Mouse (Mus musculus) kidney, adult 2 months (tissue): ENCODE measurements around the gene Homez. TPM values are rescaled to one million over a fixed set of nuclear protein-coding genes. Genes with fewer than 3 reads are reported as not detected.

Experiments used
- DNase-seq: peaks from one replicate; pipeline ENCODE4 v3.0.0; 2021
- H3K27ac ChIP-seq: fragments of 200-500 bp; 2 replicates; pipeline ENCODE4 v1.5.1; 2012; ENCODE audit warnings: low read depth, low read length, control low read depth, inconsistent platforms; ENCODE audit not compliant: insufficient read depth
- H3K27me3 ChIP-seq: fragments of 200-500 bp; replicated peaks from 2 replicates; pipeline ENCODE4 v1.6.1; 2012; ENCODE audit warnings: mild to moderate bottlenecking, moderate library complexity, low read length, inconsistent platforms; ENCODE audit not compliant: control insufficient read depth, insufficient read depth
- H3K36me3 ChIP-seq: fragments of 200-500 bp; 2 replicates; pipeline ENCODE4 v1.6.1; 2012; ENCODE audit warnings: mild to moderate bottlenecking, moderate library complexity, low read length, inconsistent platforms; ENCODE audit not compliant: control insufficient read depth, insufficient read depth
- H3K4me1 ChIP-seq: fragments of 200-500 bp; 2 replicates; pipeline ENCODE4 v1.6.1; 2011; ENCODE audit warnings: low read length; ENCODE audit not compliant: control insufficient read depth, insufficient read depth
- H3K4me3 ChIP-seq: fragments of 200-500 bp; 2 replicates; pipeline ENCODE4 v1.5.1; 2011; ENCODE audit warnings: mild to moderate bottlenecking, low read depth, low read length, control low read depth; ENCODE audit not compliant: insufficient read depth
- CTCF ChIP-seq: fragments of 200-500 bp; conservative IDR thresholded peaks from 2 replicates; pipeline ENCODE4 v1.5.1; 2011; ENCODE audit warnings: low read depth, mild to moderate bottlenecking, control low read depth, low read length, moderate library complexity, mixed read lengths; ENCODE audit not compliant: insufficient read depth, insufficient read length
- POLR2A ChIP-seq: fragments of 200-500 bp; IDR thresholded peaks from one replicate; pipeline ENCODE4 v1.6.1; 2011; ENCODE audit warnings: low read depth, low read length, control low read depth
- WGBS: fragments of 180-500 bp; shearing (Covaris S2); methylation state at CpG from one replicate; pipeline ENCODE4 v1.1.7; 2018; 5-methylcytosine and 5-hydroxymethylcytosine counted together
- polyA plus RNA-seq: library from polyadenylated mRNA; depleted of rRNA; stranded (reverse); fragments of >200 nt; gene quantifications from 2 replicates; pipeline ENCODE4 v1.2.3, GENCODE M21; 2012

Gene Homez
- polyA plus RNA-seq, 1 experiment, result 9.2 TPM

DNA sequence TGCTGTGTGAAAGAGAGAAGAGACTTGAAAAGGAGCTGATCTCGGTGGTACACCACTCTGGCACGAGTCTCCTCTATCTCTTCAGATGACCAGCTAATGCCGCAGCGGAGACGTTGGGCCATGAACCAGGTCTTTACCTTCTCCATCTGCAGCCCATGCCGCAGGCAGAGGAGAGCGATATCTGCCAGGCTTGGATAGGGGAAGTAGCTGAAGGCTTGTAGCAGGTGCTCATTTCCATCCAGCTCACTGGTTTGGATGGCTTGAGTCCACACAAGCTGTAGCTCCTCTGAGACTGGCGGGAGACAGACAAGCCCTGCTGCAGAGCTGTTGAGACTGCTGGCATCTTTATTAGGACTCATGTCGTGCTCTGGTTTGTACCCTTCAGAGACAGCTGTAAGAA is 12.9 kb downstream of the Homez start:
- H3K4me1 ChIP-seq, result no peaks in the 10 kb centered on the region; the same call in 1 of the 2 replicates
- H3K4me3 ChIP-seq, result no peak overlapping the region
- 85% methylated on average over 9 of the region's 9 CpGs for WGBS
- DNase-seq, result no peak
- TF ChIP-seq POLR2A (no peak), CTCF (no peak)
- no peak overlapping the region for H3K27ac ChIP-seq
- no peaks in the 10 kb centered on the region for H3K27me3 ChIP-seq
- no peaks in the 10 kb centered on the region for H3K36me3 ChIP-seq

DNA sequence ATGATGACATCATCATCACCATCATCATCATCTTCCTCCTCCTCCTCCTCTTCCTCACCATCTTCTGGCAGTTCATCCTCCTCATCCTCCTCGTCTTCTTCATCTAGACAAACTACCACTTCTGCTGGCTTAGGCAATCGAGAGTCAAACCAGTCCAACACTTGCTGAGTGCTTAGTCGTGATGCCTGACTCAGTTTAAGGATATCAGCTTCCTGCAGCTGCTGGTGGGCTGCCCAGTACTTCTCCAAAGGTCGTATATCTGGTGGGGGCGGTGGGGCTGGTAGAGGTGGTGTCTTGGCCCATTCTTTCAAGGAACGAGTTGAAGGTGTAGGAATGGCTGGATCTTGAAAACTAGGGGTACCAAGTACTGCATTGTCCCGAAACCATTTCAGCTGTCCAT is 14.1 kb downstream of the Homez start:
- H3K4me1 ChIP-seq, result no peaks in the 10 kb centered on the region; the same call in 1 of the 2 replicates
- H3K36me3 ChIP-seq, result no peaks in the 10 kb centered on the region
- no peak overlapping the region for H3K27ac ChIP-seq
- no peak overlapping the region for H3K4me3 ChIP-seq
- TF ChIP-seq POLR2A (no peak), CTCF (no peak)
- no peak for DNase-seq
- WGBS, result 83% methylated on average over 7 of the region's 7 CpGs
- H3K27me3 ChIP-seq, result no peaks in the 10 kb centered on the region

DNA sequence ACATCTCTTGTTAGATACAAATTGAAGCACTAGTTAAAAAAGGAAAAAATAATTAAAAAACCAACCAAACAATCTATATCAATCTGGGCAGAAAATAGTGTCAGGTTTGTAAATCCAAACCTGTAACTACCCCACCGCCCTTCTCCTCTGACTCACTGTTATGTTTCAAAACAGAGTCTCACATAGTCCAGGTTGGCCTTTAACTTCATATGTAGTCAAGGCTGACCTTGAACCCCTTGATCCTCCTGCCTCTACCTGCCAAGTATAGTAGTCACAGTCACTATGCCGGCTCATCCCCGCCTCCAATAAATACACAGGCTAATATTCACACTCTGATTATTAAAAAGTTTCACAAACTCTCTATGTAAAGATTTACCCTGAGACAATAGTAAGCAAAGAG is 15.0 kb downstream of the Homez start:
- no peak overlapping the region for H3K27ac ChIP-seq
- H3K4me1 ChIP-seq, result no peaks in the 10 kb centered on the region; the same call in 1 of the 2 replicates
- WGBS, result 83% methylated on average over 3 of the region's 3 CpGs
- no peak for DNase-seq
- H3K4me3 ChIP-seq, result no peak overlapping the region
- TF ChIP-seq POLR2A (no peak), CTCF (no peak)
- H3K36me3 ChIP-seq, result no peaks in the 10 kb centered on the region
- no peaks in the 10 kb centered on the region for H3K27me3 ChIP-seq

DNA sequence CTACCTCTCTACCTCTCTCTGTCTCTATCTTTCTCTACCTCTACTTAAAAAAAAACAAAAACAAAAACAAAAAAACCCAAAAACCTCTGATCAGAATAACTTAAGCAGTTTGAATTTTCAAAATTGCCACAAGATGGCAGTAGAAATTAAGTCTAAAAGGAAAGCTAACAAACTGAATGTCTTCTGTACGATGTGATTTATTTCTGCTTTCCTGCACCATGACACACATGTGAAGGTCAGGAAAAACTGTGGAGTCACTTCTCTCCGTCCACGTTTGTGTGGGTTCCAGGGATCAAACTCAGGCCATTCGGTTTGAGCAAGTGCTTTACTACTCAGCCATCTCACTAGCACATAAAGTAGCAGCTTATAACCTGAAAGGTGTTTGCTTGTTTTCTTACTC is 27.3 kb downstream of the Homez start:
- peak; percentile 64 for DNase-seq
- 0% methylated on average over 4 of the region's 4 CpGs for WGBS

DNA sequence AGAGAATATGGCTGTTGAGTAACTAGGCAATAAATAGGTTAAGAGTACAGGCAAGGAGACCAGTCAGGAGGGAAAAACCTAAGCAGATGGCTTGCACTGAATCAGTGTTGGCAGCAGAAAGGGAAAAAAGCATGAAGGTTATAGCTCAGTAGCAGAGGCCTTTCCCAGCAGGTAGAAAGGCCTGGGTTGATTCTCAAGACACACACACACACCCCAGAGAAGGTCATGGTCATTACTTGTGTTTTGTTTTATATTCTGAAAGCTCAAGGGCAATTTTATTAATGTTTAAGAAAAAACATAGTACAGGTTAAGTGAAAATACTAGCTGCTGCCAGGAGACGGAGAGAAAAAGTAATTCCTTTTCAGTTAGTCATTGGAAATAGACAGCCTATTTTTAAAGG is 47.0 kb downstream of the Homez start:
- no peak overlapping the region for H3K4me3 ChIP-seq
- H3K27ac ChIP-seq, result peak overlapping the region; percentile 96
- 16% methylated on average over 1 of the region's 1 CpGs for WGBS
- H3K27me3 ChIP-seq, result no peaks in the 10 kb centered on the region
- peak; percentile 74 for DNase-seq
- H3K4me1 ChIP-seq, result peaks cover 26% of the 10 kb centered on the region; the same call in 1 of the 2 replicates
- H3K36me3 ChIP-seq, result no peaks in the 10 kb centered on the region
- no peak for TF ChIP-seq POLR2A
- no peak for TF ChIP-seq CTCF

More for the DNA sequence above, 27.3 kb downstream of the Homez start:
- Histone ChIP-seq H3K36me3 (no peaks in the 10 kb centered on the region), H3K27ac (peak overlapping the region; percentile 84; the same call in 1 of the 2 replicates), H3K4me3 (no peak overlapping the region), H3K4me1 (peaks cover 3% of the 10 kb centered on the region; the same call in 1 of the 2 replicates), H3K27me3 (no peaks in the 10 kb centered on the region)
- no peak for TF ChIP-seq POLR2A
- 0 out of 2 replicates have a peak, but pooled peaks have one; percentile 19 for TF ChIP-seq CTCF

DNA sequence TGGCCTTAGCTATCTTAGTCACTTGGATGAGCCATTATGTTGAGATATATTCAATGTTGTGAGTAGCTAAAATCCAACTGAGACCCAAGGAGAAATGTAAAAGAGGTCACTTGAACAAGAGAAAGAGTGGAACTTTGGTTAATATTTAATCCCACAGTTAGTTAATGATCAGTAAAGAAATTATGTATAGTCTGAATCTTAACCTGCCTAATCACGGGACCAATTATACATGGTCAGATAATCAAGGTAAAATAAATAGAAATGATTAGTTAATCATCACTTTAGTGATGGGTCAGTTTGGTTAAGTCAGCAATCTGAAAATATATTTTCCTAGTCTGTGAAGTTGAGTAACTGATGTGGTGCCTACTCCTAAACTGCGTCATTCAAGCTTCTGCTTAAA is 48.5 kb downstream of the Homez start:
- peak; percentile 66 for DNase-seq
- no peak for TF ChIP-seq POLR2A
- no peaks in the 10 kb centered on the region for H3K27me3 ChIP-seq
- H3K4me1 ChIP-seq, result peaks cover 26% of the 10 kb centered on the region; the same call in 1 of the 2 replicates
- no peaks in the 10 kb centered on the region for H3K36me3 ChIP-seq
- H3K4me3 ChIP-seq, result no peak overlapping the region
- 36% methylated on average over 2 of the region's 2 CpGs for WGBS
- H3K27ac ChIP-seq, result peak overlapping the region; percentile 100

DNA sequence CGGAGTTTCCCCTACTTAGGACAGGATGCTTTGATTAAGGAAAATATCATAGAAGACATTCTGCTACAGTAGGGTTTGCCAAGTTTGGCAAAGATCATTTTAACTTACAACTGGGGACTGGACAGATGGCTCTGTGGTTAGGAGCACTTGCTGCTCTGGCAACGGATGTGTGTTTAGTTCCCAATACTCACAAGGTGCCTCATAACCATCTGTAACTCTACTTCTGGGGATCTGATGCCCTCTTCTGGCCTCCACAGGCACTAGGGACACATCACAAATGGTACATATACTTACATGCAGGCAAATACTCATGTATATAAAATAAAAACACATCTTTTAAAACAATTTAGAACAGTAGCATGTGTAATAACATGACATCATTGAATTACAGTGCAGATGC is 53.0 kb downstream of the Homez start:
- DNase-seq, result peak; percentile 72
- Histone ChIP-seq H3K27ac (no peak overlapping the region), H3K27me3 (no peaks in the 10 kb centered on the region), H3K36me3 (no peaks in the 10 kb centered on the region), H3K4me1 (peaks cover 16% of the 10 kb centered on the region; the same call in 1 of the 2 replicates), H3K4me3 (no peak overlapping the region)
- peak; percentile 54 for TF ChIP-seq CTCF
- TF ChIP-seq POLR2A, result no peak
- WGBS, result 51% methylated on average over 2 of the region's 2 CpGs

DNA sequence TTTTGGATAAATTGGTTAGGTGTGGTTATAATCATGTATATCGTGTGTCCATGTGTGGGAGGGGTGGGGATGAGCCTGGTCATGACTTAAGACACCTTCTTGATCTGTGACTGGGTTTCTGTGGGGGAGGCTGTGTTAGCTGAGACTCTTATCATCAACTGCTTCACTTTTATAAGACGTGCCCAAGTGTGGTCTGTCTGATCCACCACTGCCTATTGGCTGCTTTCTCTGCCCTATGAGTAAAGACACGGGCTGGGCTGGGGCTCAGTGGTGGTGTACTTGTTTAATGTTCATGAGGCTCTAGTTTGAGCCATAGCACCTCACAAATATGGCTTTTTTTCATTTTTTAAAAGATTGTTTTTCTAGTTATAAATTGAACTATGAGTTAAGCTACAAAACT is 55.0 kb downstream of the Homez start:
- no peaks in the 10 kb centered on the region for H3K36me3 ChIP-seq
- H3K27me3 ChIP-seq, result no peaks in the 10 kb centered on the region
- no peak for DNase-seq
- H3K4me1 ChIP-seq, result peaks cover 3% of the 10 kb centered on the region; the same call in 1 of the 2 replicates
- TF ChIP-seq POLR2A, result no peak
- no peak for TF ChIP-seq CTCF
- H3K27ac ChIP-seq, result no peak overlapping the region
- WGBS, result 61% methylated on average over 3 of the region's 3 CpGs
- H3K4me3 ChIP-seq, result no peak overlapping the region
